Mouse (Mus musculus) liver, embryonic 16.5 days (tissue): ENCODE measurements around the gene Frrs1. TPM values are rescaled to one million over a fixed set of nuclear protein-coding genes. Genes with fewer than 3 reads are reported as not detected.

Source experiments
- ATAC-seq: fragments of 200-750 bp; cut with Nextera tagmentation; 2 replicates; pipeline ENCODE4 v1.8.0; 2017; ENCODE audit warnings: low read depth, mild to moderate bottlenecking, moderate number of reproducible peaks, moderate library complexity
- H3K27ac ChIP-seq: fragments of 300-500 bp; sonication (generic); 2 replicates; pipeline ENCODE4 v1.5.1; 2014; ENCODE audit warnings: mild to moderate bottlenecking, low read length
- H3K27me3 ChIP-seq: fragments of 300-500 bp; sonication (generic); 2 replicates; pipeline ENCODE4 v1.6.1; 2014; ENCODE audit warnings: low read depth, low read length, mixed read lengths; ENCODE audit not compliant: control insufficient read depth, insufficient read depth
- H3K36me3 ChIP-seq: fragments of 300-500 bp; sonication (generic); 2 replicates; pipeline ENCODE4 v1.6.1; 2014; ENCODE audit warnings: mild to moderate bottlenecking; ENCODE audit not compliant: control insufficient read depth, insufficient read depth
- H3K4me1 ChIP-seq: fragments of 300-500 bp; sonication (generic); 2 replicates; pipeline ENCODE4 v1.6.1; 2014; ENCODE audit warnings: low read depth, low read length, mixed read lengths; ENCODE audit not compliant: control insufficient read depth
- H3K4me2 ChIP-seq: fragments of 300-500 bp; sonication (generic); 2 replicates; pipeline ENCODE4 v1.6.1; 2014; ENCODE audit warnings: low read depth, low read length, mixed read lengths
- H3K4me3 ChIP-seq: fragments of 300-500 bp; sonication (generic); 2 replicates; pipeline ENCODE4 v1.5.1; 2014; ENCODE audit warnings: low read depth, mild to moderate bottlenecking, low read length
- H3K9ac ChIP-seq: fragments of 300-500 bp; sonication (generic); 2 replicates; pipeline ENCODE4 v1.6.1; 2014; ENCODE audit warnings: low read depth, low read length
- H3K9me3 ChIP-seq: fragments of 300-500 bp; sonication (generic); replicated peaks from 2 replicates; pipeline ENCODE4 v1.6.1; 2016; ENCODE audit warnings: low read length; ENCODE audit not compliant: control insufficient read depth
- WGBS: fragments of 180-500 bp; shearing (Covaris S2); extraction: QIAGEN DNeasy Blood & Tissue Kit; methylation state at CpG from one replicate; pipeline ENCODE4 v1.1.7; 2014; ENCODE audit not compliant: insufficient replicate concordance; 5-methylcytosine and 5-hydroxymethylcytosine counted together
- polyA plus RNA-seq: library from polyadenylated mRNA; unstranded; fragments of >200 nt; fragmentation: Nextera tagmentation; extraction: Ambion mirVana; gene quantifications from 2 replicates; pipeline ENCODE4 v1.2.1, GENCODE M21; 2015

Frrs1 gene
- polyA plus RNA-seq, 1 experiment from 2014 or later, result 51.8 TPM

- no peaks in the 10 kb centered on the region for H3K27me3 ChIP-seq
- no peak for ATAC-seq
- H3K4me1 ChIP-seq, result no peaks in the 10 kb centered on the region
- no peak overlapping the region for H3K4me2 ChIP-seq
- H3K27ac ChIP-seq, result no peak overlapping the region
- no peaks in the 10 kb centered on the region for H3K9me3 ChIP-seq
- WGBS, result 65% methylated on average over 10 of the region's 10 CpGs
- H3K4me3 ChIP-seq, result no peak overlapping the region
- H3K9ac ChIP-seq, result no peak overlapping the region
- H3K36me3 ChIP-seq, result no peaks in the 10 kb centered on the region
Measured at GRCm38 (mm10) chr3:116829274-116829920, 29.9 kb upstream of the Frrs1 start.

GRCm38 (mm10) chr3:116831324-116831723 lies 27.9 kb upstream of the Frrs1 start:
- Histone ChIP-seq H3K4me2 (no peak overlapping the region), H3K27me3 (no peaks in the 10 kb centered on the region), H3K4me3 (no peak overlapping the region), H3K27ac (no peak overlapping the region), H3K4me1 (peaks cover 3% of the 10 kb centered on the region), H3K9me3 (no peaks in the 10 kb centered on the region), H3K36me3 (no peaks in the 10 kb centered on the region), H3K9ac (no peak overlapping the region)
- no peak for ATAC-seq
- 63% methylated on average over 5 of the region's 5 CpGs for WGBS

GRCm38 (mm10) chr3:116832526-116833310 lies 26.5 kb upstream of the Frrs1 start:
- Histone ChIP-seq H3K27ac (no peak overlapping the region), H3K4me2 (no peak overlapping the region), H3K4me1 (peaks cover 3% of the 10 kb centered on the region), H3K9me3 (no peaks in the 10 kb centered on the region), H3K4me3 (no peak overlapping the region), H3K27me3 (no peaks in the 10 kb centered on the region), H3K9ac (no peak overlapping the region), H3K36me3 (no peaks in the 10 kb centered on the region)
- 73% methylated on average over 7 of the region's 7 CpGs for WGBS
- ATAC-seq, result no peak

- H3K9me3 ChIP-seq, result no peaks in the 10 kb centered on the region
- peaks cover 3% of the 10 kb centered on the region for H3K4me1 ChIP-seq
- H3K27me3 ChIP-seq, result no peaks in the 10 kb centered on the region
- H3K4me2 ChIP-seq, result no peak overlapping the region
- 66% methylated on average over 4 of the region's 4 CpGs for WGBS
- ATAC-seq, result no peak
- no peak overlapping the region for H3K9ac ChIP-seq
- no peaks in the 10 kb centered on the region for H3K36me3 ChIP-seq
- H3K4me3 ChIP-seq, result no peak overlapping the region
- H3K27ac ChIP-seq, result no peak overlapping the region
Measured at GRCm38 (mm10) chr3:116833491-116833890, 25.8 kb upstream of the Frrs1 start.

- no peaks in the 10 kb centered on the region for H3K9me3 ChIP-seq
- 82% methylated on average over 6 of the region's 6 CpGs for WGBS
- H3K4me2 ChIP-seq, result no peak overlapping the region
- peaks cover 3% of the 10 kb centered on the region for H3K4me1 ChIP-seq
- no peak for ATAC-seq
- no peaks in the 10 kb centered on the region for H3K36me3 ChIP-seq
- H3K27me3 ChIP-seq, result no peaks in the 10 kb centered on the region
- H3K9ac ChIP-seq, result no peak overlapping the region
- H3K27ac ChIP-seq, result no peak overlapping the region
- H3K4me3 ChIP-seq, result no peak overlapping the region
Measured at GRCm38 (mm10) chr3:116834241-116834640, 25.0 kb upstream of the Frrs1 start.

GRCm38 (mm10) chr3:116835350-116835749 lies 23.9 kb upstream of the Frrs1 start:
- no peaks in the 10 kb centered on the region for H3K9me3 ChIP-seq
- 51% methylated on average over 4 of the region's 4 CpGs for WGBS
- no peaks in the 10 kb centered on the region for H3K36me3 ChIP-seq
- H3K4me2 ChIP-seq, result peak overlapping the region; percentile 84
- no peaks in the 10 kb centered on the region for H3K27me3 ChIP-seq
- peak overlapping the region; percentile 48; the same call in 1 of the 2 replicates for H3K4me3 ChIP-seq
- H3K27ac ChIP-seq, result no peak overlapping the region
- peaks cover 3% of the 10 kb centered on the region for H3K4me1 ChIP-seq
- H3K9ac ChIP-seq, result no peak overlapping the region
- ATAC-seq, result no peak

- Histone ChIP-seq H3K27me3 (no peaks in the 10 kb centered on the region), H3K27ac (no peak overlapping the region), H3K9ac (peak overlapping the region; percentile 63), H3K4me1 (peaks cover 3% of the 10 kb centered on the region), H3K4me3 (peak overlapping the region; percentile 48), H3K4me2 (peak overlapping the region; percentile 84), H3K36me3 (no peaks in the 10 kb centered on the region), H3K9me3 (no peaks in the 10 kb centered on the region)
- peak; percentile 73 for ATAC-seq
- 23% methylated on average over 21 of the region's 21 CpGs for WGBS
Measured at GRCm38 (mm10) chr3:116835770-116836680, 23.2 kb upstream of the Frrs1 start.

GRCm38 (mm10) chr3:116836681-116837475 lies 22.4 kb upstream of the Frrs1 start:
- H3K27ac ChIP-seq, result no peak overlapping the region
- no peak for ATAC-seq
- 70% methylated on average over 23 of the region's 23 CpGs for WGBS
- H3K36me3 ChIP-seq, result no peaks in the 10 kb centered on the region
- H3K4me3 ChIP-seq, result no peak overlapping the region
- no peaks in the 10 kb centered on the region for H3K27me3 ChIP-seq
- no peak overlapping the region for H3K4me2 ChIP-seq
- H3K9me3 ChIP-seq, result no peaks in the 10 kb centered on the region
- H3K4me1 ChIP-seq, result peaks cover 3% of the 10 kb centered on the region
- H3K9ac ChIP-seq, result no peak overlapping the region
